ENCODE assay signal across 19 mouse cellular contexts in genomic region chr9:96699276-96700035, GRCm38 (mm10). TPM values are rescaled to one million over a fixed set of nuclear protein-coding genes. Genes with fewer than 3 reads are reported as not detected.
DNase-seq lines count a peak whose midpoint lies in the region; ATAC-seq and TF ChIP-seq lines count a peak whose summit lies in the region.
"Had no signal": no experiment of that assay in that cellular context is flagged by ENCODE, and none has a peak within 500 bp of the region (broad histone marks: within the 10 kb centered on the region; RNA-seq: fewer than 3 reads in every experiment).

No protein-coding gene starts in this region.

- H3K4me1 ChIP-seq in forebrain, postnatal 0 days (ENCODE audit: insufficient read depth) = no peaks in the 10 kb centered on the region
- H3K4me1 ChIP-seq in forebrain, embryonic 15.5 days = no peaks in the 10 kb centered on the region
- no peaks in the 10 kb centered on the region; a peak in 1 of 4 replicates for H3K4me1 ChIP-seq in liver, embryonic 14.5 days (replicated peaks; ENCODE audit: control insufficient read depth in 2 of 2, insufficient read depth in 2 of 2, low read length in 1 of 2)
- peaks cover 26% of the 10 kb centered on the region for H3K4me1 ChIP-seq in thymus, adult 2 months (replicated peaks; ENCODE audit: control insufficient read depth, insufficient read depth, low read length)
- H3K4me1 ChIP-seq: forebrain, embryonic 12.5 days; hindbrain, embryonic 15.5 days; neural tube, embryonic 12.5 days had no signal

- H3K4me3 ChIP-seq in forebrain, postnatal 0 days (ENCODE audit: low read depth, low read length) = no peak overlapping the region
- no peak overlapping the region for H3K4me3 ChIP-seq in forebrain, embryonic 15.5 days
- no peak overlapping the region for H3K4me3 ChIP-seq in liver, embryonic 14.5 days (ENCODE audit: insufficient read depth in 1 of 2, low read depth in 2 of 2, low read length in 2 of 2)
- H3K4me3 ChIP-seq in thymus, adult 2 months (ENCODE audit: control insufficient read depth, insufficient read depth, low read length) = no peak overlapping the region
- H3K4me3 ChIP-seq: embryonic facial prominence, embryonic 15.5 days; forebrain, embryonic 12.5 days; hindbrain, embryonic 15.5 days; limb, embryonic 13.5 days; megakaryocyte, embryonic 14.5 days; neural tube, embryonic 12.5 days had no signal

- H3K4me2 ChIP-seq in forebrain, postnatal 0 days (ENCODE audit: low read depth) = no peak overlapping the region
- no peak overlapping the region for H3K4me2 ChIP-seq in forebrain, embryonic 15.5 days (replicated peaks)
- H3K4me2 ChIP-seq in liver, embryonic 14.5 days (ENCODE audit: low read depth) = no peak overlapping the region
- H3K4me2 ChIP-seq: embryonic facial prominence, embryonic 15.5 days; forebrain, embryonic 12.5 days; hindbrain, embryonic 15.5 days; limb, embryonic 13.5 days; neural tube, embryonic 12.5 days had no signal

- 0 out of 2 replicates have a peak, but pooled peaks cover 5% of the 10 kb centered on the region for H3K9me3 ChIP-seq in forebrain, postnatal 0 days (ENCODE audit: low read length)
- no peaks in the 10 kb centered on the region for H3K9me3 ChIP-seq in forebrain, embryonic 15.5 days
- H3K9me3 ChIP-seq in liver, embryonic 14.5 days (ENCODE audit: control insufficient read depth, low read length) = no peaks in the 10 kb centered on the region; the same call in 1 of the 2 replicates
- H3K9me3 ChIP-seq: embryonic facial prominence, embryonic 15.5 days; hindbrain, embryonic 15.5 days had no signal

- no peak for ATAC-seq in forebrain, postnatal 0 days
- ATAC-seq in forebrain, embryonic 15.5 days (replicated peaks) = no peak
- ATAC-seq in liver, embryonic 14.5 days (ENCODE audit: insufficient read depth) = no peak

- no peak overlapping the region for H3K9ac ChIP-seq in forebrain, postnatal 0 days
- H3K9ac ChIP-seq in forebrain, embryonic 15.5 days (replicated peaks) = no peak overlapping the region
- H3K9ac ChIP-seq in liver, embryonic 14.5 days (replicated peaks) = no peak overlapping the region
- H3K9ac ChIP-seq: embryonic facial prominence, embryonic 15.5 days; forebrain, embryonic 12.5 days; hindbrain, embryonic 15.5 days; limb, embryonic 13.5 days; neural tube, embryonic 12.5 days had no signal

- no peak for TF ChIP-seq EP300 in liver, embryonic 14.5 days (IDR thresholded peaks at IDR 0.05; ENCODE audit: low read depth)

- peak; percentile 41 for TF ChIP-seq CTCF in forebrain, postnatal 0 days (IDR thresholded peaks at IDR 0.05; ENCODE audit: low read depth)
- TF ChIP-seq CTCF in liver, embryonic 14.5 days (IDR thresholded peaks at IDR 0.05; ENCODE audit: low read depth) = peak; percentile 24; the same call in 1 of the 2 replicates
- no peak for TF ChIP-seq CTCF in thymus, adult 2 months (IDR thresholded peaks at IDR 0.05; ENCODE audit: borderline replicate concordance, control insufficient read depth, extremely low read depth, insufficient read depth, low read length, poor library complexity)

- 96% methylated on average over 6 of the region's 6 CpGs for WGBS in forebrain, postnatal 0 days
- WGBS in forebrain, embryonic 15.5 days = 96% methylated on average over 6 of the region's 6 CpGs
- WGBS in liver, embryonic 14.5 days (ENCODE audit: insufficient replicate concordance) = 79% methylated on average over 6 of the region's 6 CpGs
- 95% methylated on average over 6 of the region's 6 CpGs for WGBS in thymus, adult 2 months

- no peak for TF ChIP-seq POLR2A in thymus, adult 2 months (IDR thresholded peaks at IDR 0.05; ENCODE audit: control insufficient read depth, extremely low read depth, insufficient read depth, low read length, poor library complexity)

- H3K27me3 ChIP-seq in forebrain, postnatal 0 days (ENCODE audit: insufficient read depth, low read length) = no peaks in the 10 kb centered on the region
- H3K27me3 ChIP-seq in forebrain, embryonic 15.5 days = no peaks in the 10 kb centered on the region
- no peaks in the 10 kb centered on the region for H3K27me3 ChIP-seq in liver, embryonic 14.5 days (ENCODE audit: control insufficient read depth, insufficient read depth, low read length)
- no peaks in the 10 kb centered on the region for H3K27me3 ChIP-seq in splenic B cell, adult 2 months (ENCODE audit: control insufficient read depth, insufficient read depth, low read length, poor library complexity, severe bottlenecking)
- no peaks in the 10 kb centered on the region for H3K27me3 ChIP-seq in thymus, adult 2 months (ENCODE audit: control insufficient read depth, insufficient read depth, low read length)
- H3K27me3 ChIP-seq: embryonic facial prominence, embryonic 15.5 days; forebrain, embryonic 12.5 days; hindbrain, embryonic 15.5 days; limb, embryonic 13.5 days; megakaryocyte, embryonic 14.5 days; neural tube, embryonic 12.5 days had no signal

- DNase-seq in forebrain, postnatal 0 days = no peak
- no peak for DNase-seq in liver, embryonic 14.5 days (ENCODE audit: low read depth in 3 of 3, low spot score in 3 of 3)
- DNase-seq in liver = no peak
- DNase-seq in ES-CJ7 (ENCODE audit: low read depth, low spot score) = peak; percentile 52
- DNase-seq in splenic B cell, adult 2 months (ENCODE audit: low read depth, low spot score) = peak; percentile 20
- DNase-seq in right cerebral cortex, adult 18-20 months = no peak
- DNase-seq in thymus, adult 2 months = no peak
- DNase-seq: cerebellum, adult 8-10 months; gastrocnemius, postnatal 10 days; heart, postnatal 14 days; kidney, adult 9 months; lung, adult 2 months had no signal

- peaks cover 12% of the 10 kb centered on the region; the same call in 1 of the 2 replicates for H3K36me3 ChIP-seq in forebrain, postnatal 0 days (ENCODE audit: insufficient read depth)
- H3K36me3 ChIP-seq in forebrain, embryonic 15.5 days = peaks cover 11% of the 10 kb centered on the region; the same call in 1 of the 2 replicates
- H3K36me3 ChIP-seq in liver, embryonic 14.5 days (replicated peaks; ENCODE audit: control insufficient read depth, insufficient read depth, low read depth) = no peaks in the 10 kb centered on the region
- peaks cover 2% of the 10 kb centered on the region for H3K36me3 ChIP-seq in splenic B cell, adult 2 months (ENCODE audit: control insufficient read depth, insufficient read depth, low read length, poor library complexity, severe bottlenecking)
- no peaks in the 10 kb centered on the region for H3K36me3 ChIP-seq in thymus, adult 2 months (ENCODE audit: control insufficient read depth, insufficient read depth, low read length)

- no peak overlapping the region for H3K27ac ChIP-seq in forebrain, postnatal 0 days (ENCODE audit: low read depth, low read length)
- H3K27ac ChIP-seq in forebrain, embryonic 15.5 days (replicated peaks) = no peak overlapping the region
- H3K27ac ChIP-seq in liver, embryonic 14.5 days = no peak overlapping the region
- H3K27ac ChIP-seq in thymus, adult 2 months (ENCODE audit: control insufficient read depth, insufficient read depth, low read length) = no peak overlapping the region
- H3K27ac ChIP-seq: embryonic facial prominence, embryonic 15.5 days; forebrain, embryonic 12.5 days; hindbrain, embryonic 15.5 days; limb, embryonic 13.5 days; neural tube, embryonic 12.5 days had no signal

RNA-seq across cellular contexts. Expression of gene Zbtb38, which starts 53.2 kb away (rescaled TPM):
- total RNA-seq in forebrain, postnatal 0 days (2014; rRNA removed) = 57.6 and 68.3 TPM in 2 replicates
- 31.8 and 44.2 TPM in 2 replicates for polyA plus RNA-seq in forebrain, postnatal 0 days (2015; fragmentation: Nextera tagmentation; extraction: Ambion mirVana)
- polyA plus RNA-seq in forebrain, embryonic 15.5 days (2015; fragmentation: Nextera tagmentation; extraction: Ambion mirVana) = 48.2 and 51.0 TPM in 2 replicates
- 0.65 and 0.68 TPM in 2 replicates for polyA plus RNA-seq in liver, embryonic 14.5 days (2012; rRNA removed)
- polyA plus RNA-seq in liver, embryonic 14.5 days (2014; fragmentation: Nextera tagmentation; extraction: Ambion mirVana) = 4.5 and 5.4 TPM in 2 replicates
- polyA plus RNA-seq in thymus, adult 2 months (2012; rRNA removed) = 7.2 and 9.1 TPM in 2 replicates

Comparison
In these comparisons a context has a peak if more than half of its experiments do, and no peak if none do; other contexts are left out.
1. DNase-seq: peak in ES-CJ7 (single experiment) and splenic B cell, adult 2 months (single experiment); none in forebrain, postnatal 0 days (single experiment), liver, embryonic 14.5 days (0 of 3), liver (single experiment), right cerebral cortex, adult 18-20 months (single experiment) and thymus, adult 2 months (single experiment).